Mouse (Mus musculus) liver, postnatal 0 days (tissue): ENCODE results near the gene Cfd.

ENCODE experiments used
- CTCF ChIP-seq: sonication (generic); IDR thresholded peaks from 2 replicates; pipeline ENCODE4 v1.5.1; 2016; ENCODE audit warnings: antibody characterized with exemption, low read depth
- EP300 ChIP-seq: IDR thresholded peaks from 2 replicates; pipeline ENCODE4 v1.6.1; 2016; ENCODE audit warnings: antibody characterized with exemption, low read depth, mild to moderate bottlenecking

DNA sequence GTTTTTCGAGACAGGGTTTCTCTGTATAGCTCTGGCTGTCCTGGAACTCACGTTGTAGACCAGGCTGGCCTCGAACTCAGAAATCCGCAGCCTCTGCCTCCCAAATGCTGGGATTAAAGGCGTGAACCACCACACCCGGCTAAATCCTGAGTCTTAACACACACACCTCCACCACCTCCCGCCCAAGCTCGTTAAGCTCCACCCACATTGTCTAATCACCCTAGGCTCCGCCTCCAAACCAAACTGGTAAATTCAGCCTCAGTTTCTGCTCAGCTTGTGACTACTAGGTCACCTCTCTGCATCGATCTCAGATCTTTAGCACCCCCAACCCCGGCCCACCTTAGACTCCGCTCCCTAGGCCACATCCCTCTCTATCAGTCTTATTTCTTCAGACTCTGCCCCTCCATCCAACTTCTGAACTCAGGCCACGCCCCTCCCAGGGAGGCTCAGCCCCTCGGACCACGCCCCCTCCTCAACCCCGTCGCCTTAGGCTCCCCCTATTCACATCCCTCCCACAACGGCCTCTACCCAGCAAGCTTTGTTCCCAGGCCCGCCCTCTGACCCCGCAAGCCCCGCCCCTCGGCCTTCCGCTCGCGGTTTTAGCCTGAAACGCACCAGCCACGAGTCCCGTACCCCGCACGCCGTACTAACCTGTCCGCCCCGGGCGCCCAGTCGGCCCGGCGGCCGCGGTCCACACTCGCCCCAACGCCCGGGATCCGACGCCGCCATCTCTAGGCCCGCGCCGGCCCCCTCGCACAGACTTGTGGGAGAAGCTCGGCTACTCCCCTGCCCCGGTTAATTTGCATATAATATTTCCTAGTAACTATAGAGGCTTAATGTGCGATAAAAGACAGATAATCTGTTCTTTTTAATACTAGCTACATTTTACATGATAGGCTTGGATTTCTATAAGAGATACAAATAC is 17.8 kb downstream of the Cfd start, which contains the start of gene Med16:
- TF ChIP-seq CTCF (no peak), EP300 (no peak)
